Mouse (Mus musculus): ENCODE data around the gene Gm17359. TPM values are rescaled to one million over a fixed set of nuclear protein-coding genes. Genes with fewer than 3 reads are reported as not detected.

The Gm17359 gene
- total and polyA plus RNA-seq, 3 experiments: not detected

GRCm38 (mm10) chr3:79296586-79296985 lies 39.9 kb upstream of the Gm17359 start:
- in situ Hi-C loops (cut with MboI; ENCODE audit: low pct_ligation_motif_present, low pct_unique_long_range_greater_than_20kb, low sequenced_read_pairs): no loop called here
- H3K36me3 ChIP-seq (replicated peaks in 1 of 2; ENCODE audit: control insufficient read depth in 1 of 2, insufficient read depth in 1 of 2, low read length in 1 of 2): no peaks in the 10 kb centered on the region
- H3K79me2 ChIP-seq (replicated peaks; ENCODE audit: control insufficient read depth, extremely low read depth, insufficient read depth, poor library complexity, severe bottlenecking): no peaks in the 10 kb centered on the region
- H3K4me1 ChIP-seq (ENCODE audit: control insufficient read depth in 1 of 2, insufficient read depth in 2 of 2): no peaks in the 10 kb centered on the region
- H3K9me3 ChIP-seq (replicated peaks; ENCODE audit: low read length): peaks cover 2% of the 10 kb centered on the region
- H3K4me2 ChIP-seq (ENCODE audit: insufficient read depth, low read depth, poor library complexity, severe bottlenecking): no peak overlapping the region
- DNase-seq (ENCODE audit: extremely low read depth): no peak
- dilution Hi-C loops (cut with MboI; ENCODE audit: extremely low pct_ligation_motif_present, extremely low pct_unique_long_range_greater_than_20kb, low sequenced_read_pairs): no loop called here
- H3K4me3 ChIP-seq (replicated peaks in 1 of 3; ENCODE audit: low read depth in 2 of 3, low read length in 2 of 3, poor library complexity in 1 of 3): no peak overlapping the region
- TF ChIP-seq UBTF (IDR thresholded peaks at IDR 0.05; ENCODE audit: low read depth, low read length) (no peak), POLR2A (IDR thresholded peaks at IDR 0.05; ENCODE audit: low read depth, low read length) (no peak), CHD1 (IDR thresholded peaks at IDR 0.05; ENCODE audit: low read depth, low read length) (no peak), TCF12 (IDR thresholded peaks at IDR 0.05; ENCODE audit: low read depth, low read length) (no peak), SMC3 (IDR thresholded peaks at IDR 0.05; ENCODE audit: low read depth, low read length) (no peak), MYC (IDR thresholded peaks at IDR 0.05; ENCODE audit: low read depth, low read length) (no peak), GABPA (IDR thresholded peaks at IDR 0.05; ENCODE audit: insufficient replicate concordance, low read depth, low read length) (no peak), ETS1 (conservative IDR thresholded peaks at IDR 0.05; ENCODE audit: low read depth, low read length) (no peak), CTCF (conservative IDR thresholded peaks at IDR 0.05 in 1 of 2, IDR thresholded peaks at IDR 0.05 in 1 of 2; ENCODE audit: low read depth in 2 of 2, low read length in 2 of 2) (no peak), IRF4 (IDR thresholded peaks at IDR 0.05; ENCODE audit: low read depth, low read length) (no peak), MAFK (IDR thresholded peaks at IDR 0.05; ENCODE audit: insufficient replicate concordance, low read length) (no peak), JUND (conservative IDR thresholded peaks at IDR 0.05; ENCODE audit: low read depth, low read length) (no peak), NRF1 (IDR thresholded peaks at IDR 0.05; ENCODE audit: low read depth, low read length) (no peak), EP300 (IDR thresholded peaks at IDR 0.05; ENCODE audit: low read length) (no peak), NELFE (IDR thresholded peaks at IDR 0.05; ENCODE audit: low read depth, low read length) (no peak), USF1 (IDR thresholded peaks at IDR 0.05; ENCODE audit: low read depth, low read length) (no peak), ZNF384 (IDR thresholded peaks at IDR 0.05; ENCODE audit: low read depth, low read length) (no peak)
- H3K27ac ChIP-seq (ENCODE audit: insufficient read depth, low read depth): no peak overlapping the region
- H3K27me3 ChIP-seq (replicated peaks): no peaks in the 10 kb centered on the region
- no peak overlapping the region for H3K9ac ChIP-seq (ENCODE audit: insufficient read depth, low read depth)

GRCm38 (mm10) chr3:79297281-79297680 lies 39.2 kb upstream of the Gm17359 start:
- dilution Hi-C loops (cut with MboI; ENCODE audit: extremely low pct_ligation_motif_present, extremely low pct_unique_long_range_greater_than_20kb, low sequenced_read_pairs): no loop called here

More at GRCm38 (mm10) chr3:79297281-79297680, 39.2 kb upstream of the Gm17359 start:
- Histone ChIP-seq H3K9me3 (replicated peaks; ENCODE audit: low read length) (peaks cover 2% of the 10 kb centered on the region), H3K4me1 (ENCODE audit: control insufficient read depth in 1 of 2, insufficient read depth in 2 of 2) (no peaks in the 10 kb centered on the region), H3K79me2 (replicated peaks; ENCODE audit: control insufficient read depth, extremely low read depth, insufficient read depth, poor library complexity, severe bottlenecking) (no peaks in the 10 kb centered on the region), H3K36me3 (replicated peaks in 1 of 2; ENCODE audit: control insufficient read depth in 1 of 2, insufficient read depth in 1 of 2, low read length in 1 of 2) (no peaks in the 10 kb centered on the region), H3K27ac (ENCODE audit: insufficient read depth, low read depth) (no peak overlapping the region), H3K27me3 (replicated peaks) (no peaks in the 10 kb centered on the region), H3K9ac (ENCODE audit: insufficient read depth, low read depth) (no peak overlapping the region), H3K4me2 (ENCODE audit: insufficient read depth, low read depth, poor library complexity, severe bottlenecking) (no peak overlapping the region), H3K4me3 (replicated peaks in 1 of 3; ENCODE audit: low read depth in 2 of 3, low read length in 2 of 3, poor library complexity in 1 of 3) (no peak overlapping the region)
- in situ Hi-C loops (cut with MboI; ENCODE audit: low pct_ligation_motif_present, low pct_unique_long_range_greater_than_20kb, low sequenced_read_pairs): no loop called here
- TF ChIP-seq HCFC1 (IDR thresholded peaks at IDR 0.05; ENCODE audit: low read depth, low read length): no peak
- TF ChIP-seq SMC3 (IDR thresholded peaks at IDR 0.05; ENCODE audit: low read depth, low read length): no peak
- TF ChIP-seq ELF1 (IDR thresholded peaks at IDR 0.05; ENCODE audit: low read depth, low read length): no peak
- TF ChIP-seq TCF12 (IDR thresholded peaks at IDR 0.05; ENCODE audit: low read depth, low read length): no peak
- no peak for TF ChIP-seq ETS1 (conservative IDR thresholded peaks at IDR 0.05; ENCODE audit: low read depth, low read length)
- no peak for TF ChIP-seq POLR2AphosphoS2 (IDR thresholded peaks at IDR 0.05; ENCODE audit: low read depth, low read length)
- TF ChIP-seq JUND (conservative IDR thresholded peaks at IDR 0.05; ENCODE audit: low read depth, low read length): no peak
- no peak for TF ChIP-seq USF2 (conservative IDR thresholded peaks at IDR 0.05; ENCODE audit: low read depth, low read length)
- TF ChIP-seq PAX5 (IDR thresholded peaks at IDR 0.05; ENCODE audit: low read length): no peak
- TF ChIP-seq TBP (conservative IDR thresholded peaks at IDR 0.05; ENCODE audit: low read depth, low read length): no peak
- TF ChIP-seq MXI1 (IDR thresholded peaks at IDR 0.05; ENCODE audit: low read depth, low read length): no peak
- TF ChIP-seq MEF2A (IDR thresholded peaks at IDR 0.05; ENCODE audit: borderline replicate concordance, low read depth, low read length): no peak
- DNase-seq (ENCODE audit: extremely low read depth): no peak
